Mouse (Mus musculus): ENCODE measurements around the gene Spesp1.

DNA sequence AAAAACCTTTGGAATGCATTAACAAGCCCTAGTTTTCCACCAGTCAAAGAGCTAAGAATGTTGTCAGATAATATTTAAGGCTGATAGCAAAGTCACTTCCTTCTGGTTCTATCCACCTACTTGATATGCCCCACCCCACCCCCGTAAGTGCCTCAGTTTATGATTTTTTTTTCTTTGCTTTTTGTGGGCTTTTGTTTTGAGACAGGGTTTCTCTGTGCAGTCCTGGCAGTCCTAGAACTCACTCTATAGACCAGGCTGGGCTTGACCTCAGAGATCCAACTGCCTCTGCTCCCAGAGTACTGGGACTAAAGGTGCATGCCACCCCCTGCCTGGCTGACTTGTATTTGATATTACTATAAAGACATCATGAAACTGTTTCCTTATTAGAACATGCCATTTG is 41.8 kb upstream of the Spesp1 start:
- no peak for TF ChIP-seq TCF3 (IDR thresholded peaks at IDR 0.05; ENCODE audit: insufficient read length, low read depth)
- TF ChIP-seq POLR2A (IDR thresholded peaks at IDR 0.05; ENCODE audit: insufficient read length, low read depth) = no peak
- TF ChIP-seq SRF (IDR thresholded peaks at IDR 0.05; ENCODE audit: control insufficient read depth, insufficient read length, low read depth) = no peak
- TF ChIP-seq TCF12 (IDR thresholded peaks at IDR 0.05; ENCODE audit: insufficient read depth, poor library complexity, severe bottlenecking) = no peak
- TF ChIP-seq USF1 (IDR thresholded peaks at IDR 0.05; ENCODE audit: low read depth) = no peak
- TF ChIP-seq MAX (IDR thresholded peaks at IDR 0.05; ENCODE audit: low read depth) = no peak
- TF ChIP-seq MYOG (IDR thresholded peaks at IDR 0.05; ENCODE audit: control insufficient read depth in 1 of 3, insufficient read depth in 1 of 3, insufficient read length in 2 of 3, low read depth in 2 of 3) = no peak
- TF ChIP-seq MYOD1 (IDR thresholded peaks at IDR 0.05; ENCODE audit: control insufficient read depth in 1 of 3, insufficient read length in 2 of 3, low read depth in 2 of 3) = no peak

All from myocyte (in vitro differentiated cells).